Mouse (Mus musculus): ENCODE results near the gene AI464131.

The AI464131 gene

GRCm38 (mm10) chr4:41502986-41503412, at the start of gene AI464131:
AI464131 (minus strand) TSS chr4:41503076.
- peak; percentile 97 for DNase-seq (ENCODE audit: low spot score)

- peak; percentile 79 for DNase-seq (ENCODE audit: low spot score)
Observed at GRCm38 (mm10) chr4:41552529-41552928, 49.7 kb upstream of the AI464131 start.

- no peak for DNase-seq (ENCODE audit: low spot score)
Observed at GRCm38 (mm10) chr4:41547086-41547485, 44.2 kb upstream of the AI464131 start.

- peak; percentile 81 for DNase-seq (ENCODE audit: low spot score)
Observed at GRCm38 (mm10) chr4:41545985-41546384, 43.1 kb upstream of the AI464131 start.

- DNase-seq (ENCODE audit: low spot score) = no peak
Observed at GRCm38 (mm10) chr4:41542136-41542535, 39.3 kb upstream of the AI464131 start.

- DNase-seq (ENCODE audit: low spot score) = no peak
Observed at GRCm38 (mm10) chr4:41534866-41535265, 32.0 kb upstream of the AI464131 start.

- DNase-seq (ENCODE audit: low spot score) = peak; percentile 78
Observed at GRCm38 (mm10) chr4:41532420-41532819, 29.5 kb upstream of the AI464131 start.

- peak; percentile 45 for DNase-seq (ENCODE audit: low spot score)
Observed at GRCm38 (mm10) chr4:41527996-41528395, 25.1 kb upstream of the AI464131 start.

GRCm38 (mm10) chr4:41527076-41527475, 24.2 kb upstream of the AI464131 start:
- DNase-seq (ENCODE audit: low spot score) = peak; percentile 53

- no peak for DNase-seq (ENCODE audit: low spot score)
Observed at GRCm38 (mm10) chr4:41526553-41526952, 23.7 kb upstream of the AI464131 start.

- no peak for DNase-seq (ENCODE audit: low spot score)
Observed at GRCm38 (mm10) chr4:41524829-41525228, 22.0 kb upstream of the AI464131 start.

GRCm38 (mm10) chr4:41523839-41524238, 21.0 kb upstream of the AI464131 start:
- DNase-seq (ENCODE audit: low spot score) = no peak

GRCm38 (mm10) chr4:41522788-41523187, 19.9 kb upstream of the AI464131 start:
- peak; percentile 56 for DNase-seq (ENCODE audit: low spot score)

- no peak for DNase-seq (ENCODE audit: low spot score)
Observed at GRCm38 (mm10) chr4:41522136-41522535, 19.3 kb upstream of the AI464131 start.

- no peak for DNase-seq (ENCODE audit: low spot score)
Observed at GRCm38 (mm10) chr4:41520641-41521040, 17.8 kb upstream of the AI464131 start.

- DNase-seq (ENCODE audit: low spot score) = no peak
Observed at GRCm38 (mm10) chr4:41519195-41519594, 16.3 kb upstream of the AI464131 start.

- DNase-seq (ENCODE audit: low spot score) = no peak
Observed at GRCm38 (mm10) chr4:41518349-41518748, 15.5 kb upstream of the AI464131 start.

GRCm38 (mm10) chr4:41517233-41517632, 14.4 kb upstream of the AI464131 start, which contains the start of gene 1110017D15Rik:
1110017D15Rik (minus strand) TSS chr4:41517333.
- no peak for DNase-seq (ENCODE audit: low spot score)

- DNase-seq (ENCODE audit: low spot score) = peak; percentile 56
Observed at GRCm38 (mm10) chr4:41513714-41514113, 10.8 kb upstream of the AI464131 start.

- DNase-seq (ENCODE audit: low spot score) = no peak
Observed at GRCm38 (mm10) chr4:41513309-41513708, 10.4 kb upstream of the AI464131 start.

GRCm38 (mm10) chr4:41507998-41508397, 5.1 kb upstream of the AI464131 start:
- DNase-seq (ENCODE audit: low spot score) = no peak

GRCm38 (mm10) chr4:41507326-41507924, 4.5 kb upstream of the AI464131 start:
- peak; percentile 64 for DNase-seq (ENCODE audit: low spot score)

GRCm38 (mm10) chr4:41506906-41507305, 4.0 kb upstream of the AI464131 start:
- DNase-seq (ENCODE audit: low spot score) = peak; percentile 89

GRCm38 (mm10) chr4:41506156-41506555, 3.3 kb upstream of the AI464131 start:
- DNase-seq (ENCODE audit: low spot score) = peak; percentile 67

Data from embryo, embryonic 10 days (tissue).